Mouse (Mus musculus) heart, embryonic 10.5 days (tissue): ENCODE data around the gene Pak2. TPM values are rescaled to one million over a fixed set of nuclear protein-coding genes. Genes with fewer than 3 reads are reported as not detected.
"Not testable (repeated sequence)": the region's sequence is repeated elsewhere in the genome, so short reads cannot be mapped to it uniquely, and the experiment has no call there.

Experiments
- DNase-seq: peaks from one replicate; pipeline ENCODE4 v3.0.0-alpha.2; 2017; ENCODE audit warnings: low spot score
- H3K27ac ChIP-seq: fragments of 300-500 bp; sonication (generic); 2 replicates; pipeline ENCODE4 v1.5.1; 2016; ENCODE audit warnings: mild to moderate bottlenecking
- H3K27me3 ChIP-seq: fragments of 300-500 bp; sonication (generic); 2 replicates; pipeline ENCODE4 v1.6.1; 2016; ENCODE audit warnings: mild to moderate bottlenecking; ENCODE audit not compliant: poor library complexity, insufficient read depth, severe bottlenecking
- H3K36me3 ChIP-seq: fragments of 300-500 bp; sonication (generic); 2 replicates; pipeline ENCODE4 v1.6.1; 2016; ENCODE audit warnings: mild to moderate bottlenecking, moderate library complexity
- H3K4me1 ChIP-seq: fragments of 300-500 bp; sonication (generic); 2 replicates; pipeline ENCODE4 v1.6.1; 2016; ENCODE audit warnings: mild to moderate bottlenecking
- H3K4me3 ChIP-seq: fragments of 300-500 bp; sonication (generic); 2 replicates; pipeline ENCODE4 v1.5.1; 2016; ENCODE audit warnings: mild to moderate bottlenecking, moderate library complexity
- H3K9me3 ChIP-seq: fragments of 300-500 bp; sonication (generic); 2 replicates; pipeline ENCODE4 v1.6.1; 2016; ENCODE audit warnings: mild to moderate bottlenecking, moderate library complexity
- WGBS: fragments of 180-500 bp; shearing (Covaris S2); methylation state at CpG from one replicate; pipeline ENCODE4 v1.1.7; 2016; 5-methylcytosine and 5-hydroxymethylcytosine counted together
- polyA plus RNA-seq: library from polyadenylated mRNA; unstranded; fragments of >200 nt; fragmentation: Nextera tagmentation; extraction: Ambion mirVana; gene quantifications from 2 replicates; pipeline ENCODE4 v1.2.1, GENCODE M21; 2016

Gene Pak2
- polyA plus RNA-seq, 1 experiment from 2014 or later, result 32.5 TPM

GRCm38 (mm10) chr16:32108578-32108977 lies 29.4 kb upstream of the Pak2 start:
- Histone ChIP-seq H3K4me1 (no peaks in the 10 kb centered on the region), H3K27me3 (no peaks in the 10 kb centered on the region), H3K36me3 (peaks cover 52% of the 10 kb centered on the region), H3K9me3 (no peaks in the 10 kb centered on the region), H3K4me3 (no peak overlapping the region), H3K27ac (no peak overlapping the region)
- DNase-seq, result no peak
- WGBS, result 83% methylated on average over 2 of the region's 2 CpGs

DNA sequence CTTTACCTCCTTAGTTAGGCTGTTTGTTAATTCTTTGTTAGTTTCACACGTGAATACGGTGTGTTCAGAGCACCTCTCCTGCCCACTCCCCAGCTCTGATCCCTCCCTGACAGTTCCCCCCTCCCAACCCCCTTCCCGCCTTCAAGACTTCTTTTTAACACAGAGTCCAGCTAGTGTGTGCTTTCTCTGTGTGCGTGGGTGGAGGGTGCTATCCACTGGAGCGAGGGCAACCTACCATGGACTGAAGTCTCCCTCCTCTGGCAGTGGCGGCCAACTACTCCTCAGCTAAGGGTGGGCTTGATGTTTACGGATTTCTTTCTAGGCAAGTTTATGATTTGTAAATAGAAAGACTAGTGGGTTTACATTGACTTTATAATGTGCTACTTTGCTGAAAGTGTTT lies 29.0 kb upstream of the Pak2 start:
- Histone ChIP-seq H3K4me3 (no peak overlapping the region), H3K4me1 (no peaks in the 10 kb centered on the region), H3K27me3 (no peaks in the 10 kb centered on the region), H3K9me3 (no peaks in the 10 kb centered on the region), H3K36me3 (peaks cover 56% of the 10 kb centered on the region), H3K27ac (no peak overlapping the region)
- DNase-seq, result peak; percentile 63
- 80% methylated on average over 7 of the region's 7 CpGs for WGBS

- no peak overlapping the region for H3K4me3 ChIP-seq
- H3K36me3 ChIP-seq, result peaks cover 62% of the 10 kb centered on the region
- H3K9me3 ChIP-seq, result no peaks in the 10 kb centered on the region
- H3K27ac ChIP-seq, result no peak overlapping the region
- H3K27me3 ChIP-seq, result no peaks in the 10 kb centered on the region
- WGBS, result 86% methylated on average over 12 of the region's 12 CpGs
- H3K4me1 ChIP-seq, result no peaks in the 10 kb centered on the region
- DNase-seq, result no peak
These were observed 28.4 kb upstream of the Pak2 start for GRCm38 (mm10) chr16:32107342-32108045.

- H3K4me1 ChIP-seq, result no peaks in the 10 kb centered on the region
- 95% methylated on average over 1 of the region's 1 CpGs for WGBS
- H3K9me3 ChIP-seq, result no peaks in the 10 kb centered on the region
- H3K27ac ChIP-seq, result no peak overlapping the region
- H3K36me3 ChIP-seq, result peaks cover 67% of the 10 kb centered on the region
- no peak overlapping the region for H3K4me3 ChIP-seq
- no peak for DNase-seq
- no peaks in the 10 kb centered on the region for H3K27me3 ChIP-seq
These were observed 26.6 kb upstream of the Pak2 start for GRCm38 (mm10) chr16:32105698-32106097.

DNA sequence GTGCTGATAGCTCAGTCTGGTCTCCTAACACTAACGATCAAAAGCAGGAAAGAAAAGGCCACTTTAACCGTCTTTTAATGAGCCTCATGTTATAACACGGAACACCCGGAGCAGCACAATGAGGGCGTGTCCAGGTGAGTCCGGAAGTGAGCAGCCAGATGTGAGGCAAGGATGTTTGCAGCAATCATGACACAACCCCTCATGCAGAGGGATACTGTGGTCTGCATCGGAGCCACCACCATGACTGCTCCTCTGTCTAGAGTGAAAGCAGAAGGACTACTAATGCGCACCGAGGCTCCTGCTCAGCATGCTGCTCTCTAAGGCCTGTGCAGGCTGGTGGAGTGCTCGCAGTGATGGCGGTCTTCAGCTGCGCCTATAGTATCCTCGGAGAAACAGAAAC lies 23.2 kb upstream of the Pak2 start:
- Histone ChIP-seq H3K9me3 (no peaks in the 10 kb centered on the region), H3K36me3 (peaks cover 51% of the 10 kb centered on the region), H3K27ac (no peak overlapping the region), H3K4me1 (peaks cover 9% of the 10 kb centered on the region), H3K4me3 (no peak overlapping the region), H3K27me3 (no peaks in the 10 kb centered on the region)
- WGBS, result 87% methylated on average over 13 of the region's 13 CpGs
- no peak for DNase-seq

DNA sequence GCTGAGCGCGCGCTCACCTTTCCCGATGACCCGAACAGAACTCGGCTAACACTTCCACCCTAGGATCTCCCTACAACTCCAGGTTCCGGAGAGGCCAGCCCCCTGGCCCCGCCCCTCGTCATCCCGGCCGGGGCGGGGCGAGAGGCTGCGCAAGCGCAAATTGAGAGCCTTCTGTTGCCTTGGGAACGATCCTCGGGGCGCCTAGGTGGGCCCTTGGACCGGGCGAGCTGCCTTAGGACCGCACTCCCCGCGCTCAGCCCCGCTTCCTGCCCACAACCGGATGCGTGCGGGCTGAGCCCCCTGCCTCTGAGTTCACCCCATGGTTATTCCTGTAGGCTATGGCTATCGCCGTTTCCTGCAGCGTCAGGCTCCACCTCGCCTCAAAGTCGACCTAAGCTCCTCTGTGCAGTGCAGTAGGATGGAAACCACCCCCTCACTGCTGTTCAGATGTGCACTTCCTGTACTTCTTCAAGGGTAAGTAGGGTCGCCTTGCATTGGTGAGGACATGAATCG lies 20.6 kb upstream of the Pak2 start, which contains the start of the genes Pigx and Cep19:
Gene Pigx, minus strand, starts transcription at position 103 of the 513 bp plus-strand sequence.
Gene Cep19, plus strand, starts transcription at position 163 of the 513 bp plus-strand sequence.
- H3K36me3 ChIP-seq, result peaks cover 38% of the 10 kb centered on the region
- under 1% methylated on average over 34 of the region's 34 CpGs for WGBS
- H3K27me3 ChIP-seq, result no peaks in the 10 kb centered on the region
- H3K27ac ChIP-seq, result peak within 1 kb of the TSS; percentile 94
- no peaks in the 10 kb centered on the region for H3K9me3 ChIP-seq
- H3K4me3 ChIP-seq, result peak within 1 kb of the TSS; percentile 87
- H3K4me1 ChIP-seq, result peaks cover 9% of the 10 kb centered on the region
- DNase-seq, result peak; percentile 95

DNA sequence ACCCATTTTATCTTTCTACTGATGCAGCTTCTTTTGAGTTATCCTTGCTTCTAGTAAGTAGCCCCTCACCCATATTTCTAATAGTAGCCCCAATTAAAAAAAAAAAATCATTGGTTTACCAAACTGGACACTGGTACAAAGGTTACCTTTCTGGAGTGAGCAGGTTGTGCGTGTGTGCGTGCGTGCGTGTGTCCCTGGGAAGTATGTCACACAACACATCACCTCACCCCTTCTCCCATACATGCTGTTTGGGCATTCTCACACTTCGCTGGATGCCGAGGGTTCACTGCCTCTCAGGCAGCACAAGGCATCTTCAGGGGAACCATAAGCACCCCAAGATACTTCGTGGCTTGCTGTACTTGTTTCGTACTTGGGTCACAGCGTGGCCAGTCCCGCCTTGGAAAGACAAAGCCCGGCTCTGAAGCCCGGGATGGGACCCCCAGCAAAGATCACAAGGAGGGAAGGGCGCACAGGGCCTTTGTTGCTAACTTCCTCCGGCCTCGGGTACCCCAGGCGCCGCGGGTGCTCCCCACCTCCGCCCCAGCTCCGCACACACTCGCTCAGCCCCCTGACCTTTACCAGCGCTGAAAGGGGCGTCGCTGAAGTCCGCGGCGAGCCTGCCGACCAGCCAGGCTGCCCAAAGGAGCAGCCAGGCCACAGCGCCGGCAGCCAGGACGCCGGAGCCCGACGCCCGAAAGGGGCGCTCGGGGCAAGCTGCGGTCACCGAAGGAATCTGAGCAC lies 19.9 kb upstream of the Pak2 start:
- no peaks in the 10 kb centered on the region for H3K27me3 ChIP-seq

GRCm38 (mm10) chr16:32097757-32098156 lies 18.6 kb upstream of the Pak2 start:
- DNase-seq, H3K4me1 ChIP-seq, H3K27ac ChIP-seq, H3K9me3 ChIP-seq, H3K4me3 ChIP-seq, H3K27me3 ChIP-seq: not testable (repeated sequence)
- H3K36me3 ChIP-seq, result peaks cover 27% of the 10 kb centered on the region
- WGBS, result 73% methylated on average over 2 of the region's 2 CpGs

More for the DNA sequence above, 19.9 kb upstream of the Pak2 start:
- Histone ChIP-seq H3K9me3 (no peaks in the 10 kb centered on the region), H3K36me3 (peaks cover 37% of the 10 kb centered on the region), H3K27ac (peak overlapping the region; percentile 94), H3K4me3 (peak overlapping the region; percentile 87), H3K4me1 (peaks cover 9% of the 10 kb centered on the region)
- DNase-seq, result no peak
- under 1% methylated on average over 39 of the region's 39 CpGs for WGBS

- Histone ChIP-seq H3K9me3 (no peaks in the 10 kb centered on the region), H3K4me3 (no peak overlapping the region), H3K4me1 (no peaks in the 10 kb centered on the region), H3K36me3 (peaks cover 74% of the 10 kb centered on the region), H3K27ac (no peak overlapping the region), H3K27me3 (no peaks in the 10 kb centered on the region)
- 92% methylated on average over 7 of the region's 7 CpGs for WGBS
- DNase-seq, result no peak
These were observed 12.3 kb upstream of the Pak2 start for GRCm38 (mm10) chr16:32091466-32091865.

DNA sequence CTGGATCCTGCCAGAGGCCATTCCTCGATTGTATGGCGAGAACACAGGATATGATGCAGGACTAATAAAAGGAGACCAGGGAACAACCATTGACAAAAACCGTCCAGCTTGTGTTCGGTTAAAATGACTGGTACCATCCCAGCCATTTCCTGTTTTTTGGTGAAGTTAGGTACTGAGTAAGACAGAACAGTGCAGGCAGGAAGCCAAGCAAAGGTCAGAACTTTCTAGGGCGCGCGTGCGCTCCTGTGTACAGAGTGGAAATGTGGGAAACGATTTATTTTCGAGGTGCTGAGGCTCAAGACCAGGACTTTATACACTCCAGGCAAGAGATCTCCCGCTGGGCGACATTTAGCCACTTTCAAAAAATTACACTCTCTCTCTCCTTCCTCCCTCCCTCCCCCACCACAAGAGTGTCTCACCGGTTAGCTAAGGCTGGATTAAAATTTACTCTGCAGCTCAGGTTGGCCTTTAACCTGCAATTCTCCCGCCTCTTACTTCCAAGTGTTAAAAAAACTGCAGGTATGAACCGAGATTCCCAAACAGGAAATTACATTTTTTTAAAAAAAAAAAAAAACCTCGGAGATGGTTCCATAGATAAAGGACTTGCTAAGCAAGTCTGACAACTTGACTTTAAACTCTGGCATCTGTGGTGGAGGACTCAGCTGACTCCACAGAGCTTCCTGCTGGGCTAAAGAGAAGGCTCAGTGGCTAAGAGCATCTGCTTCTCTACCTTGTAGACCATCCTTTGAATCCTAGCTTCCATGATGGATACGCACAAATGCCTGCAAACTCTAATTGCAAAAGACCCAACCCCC lies 8.7 kb upstream of the Pak2 start:
- 81% methylated on average over 17 of the region's 17 CpGs for WGBS

GRCm38 (mm10) chr16:32078408-32078990 lies 643 bp downstream of the Pak2 start:
- Histone ChIP-seq H3K27me3 (no peaks in the 10 kb centered on the region), H3K27ac (peak overlapping the region; percentile 99), H3K9me3 (no peaks in the 10 kb centered on the region), H3K36me3 (peaks cover 12% of the 10 kb centered on the region; the same call in 1 of the 2 replicates), H3K4me3 (peak overlapping the region; percentile 98), H3K4me1 (peaks cover 15% of the 10 kb centered on the region)
- WGBS, result under 1% methylated on average over 30 of the region's 30 CpGs
- peak; percentile 88 for DNase-seq

More for the DNA sequence above, 8.7 kb upstream of the Pak2 start:
- no peak overlapping the region for H3K27ac ChIP-seq
- no peak overlapping the region for H3K4me3 ChIP-seq
- H3K4me1 ChIP-seq, result no peaks in the 10 kb centered on the region
- no peaks in the 10 kb centered on the region for H3K9me3 ChIP-seq
- H3K27me3 ChIP-seq, result no peaks in the 10 kb centered on the region
- peaks cover 81% of the 10 kb centered on the region for H3K36me3 ChIP-seq
- DNase-seq, result no peak

DNA sequence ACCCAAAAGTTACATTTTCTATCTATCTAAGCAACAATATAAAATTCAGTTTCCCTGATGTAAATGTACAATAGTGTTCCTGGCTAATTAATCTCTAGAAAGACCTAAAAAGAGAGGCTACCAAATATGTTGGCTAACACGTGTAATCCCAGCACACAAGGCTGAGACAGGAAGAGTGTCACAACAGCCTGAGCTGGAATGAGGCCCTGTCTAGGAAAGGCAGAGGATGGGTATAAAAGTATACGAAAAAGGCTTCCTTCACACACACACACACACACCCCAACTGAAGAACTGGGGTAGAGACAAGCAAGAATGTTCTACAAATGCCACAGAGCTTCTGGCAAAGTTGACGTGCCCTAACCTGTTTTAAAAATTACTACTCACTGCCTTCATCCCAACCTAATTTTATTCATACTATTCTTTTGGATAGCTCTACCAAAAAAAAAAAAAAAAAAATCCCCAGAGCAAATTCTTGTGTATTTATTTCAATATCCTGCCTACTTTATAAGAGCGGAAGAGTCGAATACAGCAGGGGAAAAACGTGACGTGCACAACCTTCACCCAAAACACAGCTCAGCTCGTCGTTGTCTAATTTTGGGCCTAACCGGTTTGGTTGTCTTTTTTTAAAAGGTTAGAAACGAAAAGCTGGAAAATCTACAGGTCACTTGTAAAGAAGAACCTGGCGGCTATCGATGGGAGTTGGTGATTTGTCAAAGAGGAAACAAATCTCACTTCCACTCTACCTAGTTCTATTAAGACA lies 1.3 kb downstream of the Pak2 start:
- peaks cover 9% of the 10 kb centered on the region; the same call in 1 of the 2 replicates for H3K36me3 ChIP-seq
- DNase-seq, result no peak
- WGBS, result 13% methylated on average over 13 of the region's 13 CpGs
- peak overlapping the region; percentile 99 for H3K27ac ChIP-seq
- no peaks in the 10 kb centered on the region for H3K27me3 ChIP-seq
- no peaks in the 10 kb centered on the region for H3K9me3 ChIP-seq
- H3K4me3 ChIP-seq, result peak overlapping the region; percentile 98
- peaks cover 15% of the 10 kb centered on the region for H3K4me1 ChIP-seq
